Mouse (Mus musculus) cerebellum, postnatal 36 days (tissue): ENCODE measurements around the gene Gm29094.
A peak's percentile ranks its signal among the peaks of the same experiment; 100 is the strongest.
"Not testable (repeated sequence)": the region's sequence is repeated elsewhere in the genome, so short reads cannot be mapped to it uniquely, and the experiment has no call there.

ENCODE experiments used
- DNase-seq, 2 experiments: peaks; one replicate each; pipeline ENCODE4 v3.0.0; 2021 to 2022; ENCODE audit warnings: mixed read lengths in 2 of 2

Gm29094 gene

DNA sequence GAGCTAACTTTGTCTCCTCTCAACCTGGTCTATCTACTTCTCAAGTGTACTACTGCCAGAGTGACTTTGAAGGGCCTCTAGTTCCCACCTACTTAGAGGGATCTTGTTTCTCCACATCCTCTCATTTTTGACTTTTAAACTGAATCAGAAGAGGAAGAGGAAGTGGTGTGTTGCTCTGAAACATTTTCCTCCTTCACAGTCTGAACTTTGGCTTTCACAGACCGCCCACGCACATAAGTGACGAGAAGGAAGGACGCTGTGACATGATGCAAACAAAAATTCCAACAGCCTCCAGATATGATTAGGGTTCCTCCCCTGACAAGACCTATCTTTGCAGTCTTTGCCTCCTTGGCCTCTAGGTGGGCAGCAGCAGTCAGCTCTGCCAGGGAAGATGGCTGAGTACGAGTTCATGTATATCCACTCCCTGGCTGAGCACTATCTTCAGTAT is at the start of gene Gm29094, which contains the start of gene Bcl2a1b:
Gene Gm29094, plus strand, starts transcription at position 411 of the 448 bp plus-strand sequence.
Gene Bcl2a1b, plus strand, starts transcription at position 241 of the 448 bp plus-strand sequence.
- not testable (repeated sequence) for DNase-seq

DNA sequence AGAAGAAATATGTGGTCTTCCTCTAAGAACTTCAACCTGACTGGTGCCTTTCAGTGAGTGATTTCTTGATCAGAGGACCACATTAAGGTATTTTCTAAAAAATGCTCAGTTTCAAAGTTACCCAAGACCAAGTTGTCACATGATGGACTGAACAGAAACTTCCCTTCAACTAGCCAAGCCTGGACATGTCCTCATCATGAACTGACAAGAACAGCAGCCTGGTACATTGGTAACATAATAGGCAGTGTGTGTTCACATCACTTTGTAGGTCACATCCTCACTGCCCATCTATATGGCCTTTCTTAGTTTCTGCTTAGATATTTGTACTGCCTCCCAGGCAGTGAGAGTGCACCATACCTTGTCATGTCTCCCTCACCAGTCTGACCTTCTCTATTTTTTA is 26.6 kb upstream of the Gm29094 start:
- not testable (repeated sequence) for DNase-seq

DNA sequence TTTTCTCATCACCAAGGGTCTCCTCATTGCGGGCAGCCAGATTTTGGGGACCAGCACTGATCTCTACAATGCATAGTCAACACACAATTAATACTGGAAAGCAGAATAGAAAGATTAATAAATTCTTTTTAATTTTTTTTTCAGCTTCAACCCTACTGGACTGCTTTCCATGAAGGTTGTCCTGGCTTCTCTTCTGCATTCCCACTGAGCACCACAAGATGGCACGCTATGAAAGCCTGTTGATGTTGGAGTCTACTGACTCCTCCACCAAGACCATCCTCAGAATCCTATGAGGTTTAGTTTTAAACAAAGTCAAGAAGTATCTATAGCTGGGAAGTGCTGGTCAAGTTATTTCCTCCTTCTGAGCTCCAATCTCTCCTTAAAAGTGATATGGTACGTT is 20.3 kb upstream of the Gm29094 start:
- peak; percentile 66 to 75 for DNase-seq

DNA sequence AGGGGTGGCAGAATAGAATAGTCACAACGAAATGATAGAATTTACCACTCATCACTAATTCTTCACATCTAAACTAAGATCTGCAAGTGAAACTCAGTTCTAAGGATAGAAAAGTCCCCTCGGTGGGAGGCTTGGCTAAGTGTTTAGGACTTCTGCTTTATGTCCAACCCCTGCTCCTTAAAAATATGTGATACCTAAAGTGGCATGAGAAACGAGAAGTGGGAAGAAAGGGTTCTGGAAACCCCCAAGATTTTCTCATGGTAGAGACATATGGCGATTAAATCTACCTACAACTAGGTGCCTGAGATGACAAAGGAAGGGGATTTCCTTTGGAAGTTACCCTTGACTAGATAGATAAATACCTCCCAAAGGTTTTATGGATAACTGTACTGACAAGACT is 19.7 kb upstream of the Gm29094 start:
- not testable (repeated sequence) for DNase-seq

DNA sequence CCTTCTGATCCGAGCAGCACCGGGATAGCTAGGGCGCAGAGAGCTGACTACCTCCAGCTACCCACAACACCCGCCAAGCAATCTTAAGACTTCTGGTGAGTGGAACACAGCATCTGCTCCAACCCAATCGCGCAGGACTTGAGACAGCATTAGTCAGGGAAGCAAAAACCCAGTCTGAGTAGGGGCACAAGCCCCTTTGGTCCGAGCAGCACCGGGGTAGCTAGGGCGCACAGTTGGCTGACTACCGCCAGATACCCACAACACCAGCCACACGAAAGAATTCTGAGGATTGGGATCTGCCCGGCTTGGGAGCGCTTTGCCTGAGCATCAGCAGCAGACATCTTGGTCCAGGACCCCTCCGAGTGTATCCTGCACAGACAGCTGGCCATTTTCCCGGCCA is 12.2 kb upstream of the Gm29094 start:
- DNase-seq = not testable (repeated sequence)

DNA sequence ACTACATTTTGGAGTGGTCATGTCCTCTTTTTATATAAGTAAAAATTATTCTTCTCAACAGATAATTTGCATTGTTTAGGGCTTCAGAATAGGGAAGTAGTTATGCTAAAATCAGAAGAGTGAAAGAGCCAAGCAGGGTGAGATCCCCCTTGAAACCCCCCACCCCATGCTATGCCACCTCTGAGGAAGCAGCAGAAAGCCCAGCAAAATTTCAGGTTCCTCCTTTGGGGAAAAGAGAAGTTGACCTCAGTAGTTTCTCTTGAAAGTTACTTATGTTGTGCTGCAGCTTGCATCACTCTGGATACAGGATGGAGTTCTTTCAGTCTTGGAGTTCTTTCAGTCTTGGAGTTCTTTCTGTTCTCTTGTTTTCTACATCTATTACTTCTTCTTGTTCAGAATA is 3.7 kb upstream of the Gm29094 start:
- DNase-seq = not testable (repeated sequence)

DNA sequence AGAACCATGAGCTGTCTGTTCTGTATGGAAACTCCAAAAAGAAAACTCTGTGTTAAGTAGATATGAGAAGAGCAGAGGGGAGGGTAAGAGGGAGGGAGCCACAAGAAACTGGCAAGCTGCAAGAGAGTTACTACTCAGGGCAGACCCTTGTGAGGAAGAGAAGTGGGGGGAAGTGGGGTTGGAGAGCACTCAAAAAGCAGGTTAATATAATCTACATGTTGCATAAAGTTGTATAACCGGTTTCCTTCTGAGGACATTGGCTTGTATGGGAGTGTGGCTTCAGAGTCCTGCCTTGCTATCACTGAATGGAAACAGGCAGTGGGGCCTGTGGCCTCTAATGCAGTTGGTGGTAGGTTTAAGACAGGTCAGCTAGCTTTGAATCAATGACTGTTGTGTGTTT is 1.7 kb upstream of the Gm29094 start:
- DNase-seq = not testable (repeated sequence)

DNA sequence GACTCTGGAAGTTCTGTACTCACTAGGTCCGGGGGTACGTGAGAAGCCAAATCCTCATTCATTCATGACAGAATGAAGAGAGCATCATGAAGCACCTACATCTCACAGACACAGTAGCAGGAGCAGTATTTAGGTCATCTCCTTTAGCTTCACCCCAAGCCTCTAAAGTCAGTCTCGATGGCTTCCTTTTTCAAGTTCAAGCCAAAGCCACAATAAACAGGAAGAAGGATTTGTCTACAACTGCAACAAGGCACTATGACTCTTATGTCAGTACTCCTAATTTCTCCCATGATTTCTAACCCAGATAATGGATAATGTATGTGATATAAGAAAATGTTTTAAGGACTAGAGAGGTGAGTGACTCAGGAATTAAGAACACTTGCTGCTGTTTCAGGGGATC is 830 bp upstream of the Gm29094 start:
- not testable (repeated sequence) for DNase-seq

DNA sequence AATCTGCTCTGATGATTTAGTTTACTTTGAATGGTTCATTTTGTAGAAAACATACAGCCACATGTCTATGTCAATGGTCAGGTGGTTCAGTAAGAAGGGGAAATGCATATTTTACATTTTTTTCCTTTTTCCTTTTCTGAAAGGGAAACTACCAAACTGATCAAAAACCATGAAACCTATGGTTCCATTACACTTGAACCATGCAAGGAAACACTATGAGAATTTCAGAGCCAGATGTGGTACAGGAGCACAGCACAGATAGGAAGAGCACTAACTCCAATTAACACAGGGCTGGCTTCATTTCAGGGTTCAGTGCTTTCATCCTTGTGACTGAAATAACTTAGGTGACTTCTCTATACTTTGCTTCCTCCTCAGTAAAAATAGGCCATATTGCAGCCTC is 3.1 kb downstream of the Gm29094 start:
- DNase-seq = not testable (repeated sequence)

DNA sequence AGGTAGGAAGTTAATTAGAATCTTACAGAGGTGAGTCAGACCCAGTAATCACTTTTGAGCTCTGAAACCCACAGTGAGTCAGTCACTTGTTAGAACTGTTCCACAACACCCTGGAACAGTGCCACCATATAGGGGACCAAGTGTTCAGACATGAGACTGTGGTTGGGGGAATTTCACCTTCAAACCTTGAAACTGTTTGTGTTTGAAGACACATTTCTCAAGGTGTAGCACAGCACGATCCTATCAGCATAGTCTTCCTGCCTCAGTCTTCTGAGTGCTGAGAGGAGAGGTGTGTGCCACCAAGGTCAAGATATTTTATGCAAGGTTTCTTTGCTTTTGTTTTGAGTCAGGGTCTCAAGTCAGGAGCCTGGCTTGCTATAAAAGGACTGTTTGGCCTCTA is 9.8 kb downstream of the Gm29094 start:
- DNase-seq = not testable (repeated sequence)

DNA sequence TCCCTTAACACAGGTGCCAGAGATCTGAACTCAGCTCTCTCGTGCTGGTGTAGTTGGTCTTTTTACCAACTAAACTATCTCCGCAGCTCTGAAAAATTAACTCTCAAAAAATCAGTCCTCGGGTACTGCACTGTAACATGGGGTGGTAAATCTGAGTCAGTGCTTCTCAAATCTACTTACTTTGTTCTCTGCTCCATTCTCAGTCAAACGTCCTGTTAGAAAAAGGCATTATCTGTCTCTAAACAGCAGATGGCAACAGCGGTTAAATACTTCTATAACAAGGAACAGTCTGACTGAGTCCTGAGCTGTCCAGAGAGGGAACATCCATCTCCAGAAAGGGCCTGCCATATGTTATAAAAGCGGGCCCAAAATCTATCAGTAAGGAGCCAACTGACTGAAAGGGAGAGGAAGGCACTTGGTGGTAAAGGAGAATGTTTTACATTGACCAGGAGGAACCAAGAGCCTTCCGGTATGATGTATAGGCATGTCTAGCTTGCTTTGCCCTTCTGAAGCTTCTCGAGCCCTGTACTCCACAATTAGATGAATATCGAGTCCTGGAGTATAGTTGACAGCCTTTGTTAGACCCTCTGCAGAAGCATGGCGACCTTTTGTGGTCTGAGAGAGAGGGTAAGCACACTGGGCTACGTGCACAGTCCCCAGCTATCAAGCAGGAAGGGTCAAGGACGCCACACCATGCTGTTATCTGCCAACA is 11.3 kb downstream of the Gm29094 start, which contains the start of gene Mthfs:
Gene Mthfs, plus strand, starts transcription at position 324 of the 712 bp plus-strand sequence.
- peak in 1 of 2 experiments; percentile 31 for DNase-seq

DNA sequence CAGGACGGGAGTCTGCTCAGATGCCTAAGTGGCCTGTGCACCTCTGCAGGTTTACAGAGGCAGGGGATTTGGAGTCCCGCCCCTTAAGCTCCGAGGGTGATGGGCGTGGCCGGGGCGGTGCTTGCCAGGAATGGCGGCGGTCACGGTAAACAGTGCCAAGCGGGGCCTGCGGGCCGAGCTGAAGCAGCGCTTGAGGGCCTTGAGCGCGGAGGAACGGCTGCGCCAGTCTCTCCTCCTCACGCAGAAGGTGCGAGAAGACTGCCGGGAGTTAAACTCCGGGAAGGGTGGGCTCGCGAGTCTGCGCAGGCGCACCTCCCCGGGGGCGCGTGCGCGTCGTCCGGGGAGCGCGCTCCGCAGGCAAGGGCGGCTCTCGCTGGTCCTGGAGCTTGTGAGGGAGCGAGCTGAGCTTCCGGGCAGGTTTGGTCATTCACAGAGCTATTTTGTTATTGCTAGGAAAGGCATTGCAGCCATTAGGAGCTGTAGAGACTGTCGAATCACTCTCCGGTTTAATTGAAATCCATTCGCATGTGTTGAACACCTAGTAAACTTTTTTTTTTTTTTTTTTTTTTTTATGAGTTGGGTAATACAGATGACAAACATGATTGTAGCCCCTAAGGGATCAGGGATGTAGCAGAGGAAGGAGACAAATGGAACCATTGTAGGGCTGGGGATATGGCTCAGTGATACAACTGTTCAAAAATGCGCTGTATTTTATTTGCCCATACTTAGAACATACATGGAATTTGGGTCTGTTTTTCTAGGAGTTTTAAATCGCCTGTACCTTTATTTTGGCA is 12.1 kb downstream of the Gm29094 start:
- DNase-seq = peak; percentile 89 to 91

DNA sequence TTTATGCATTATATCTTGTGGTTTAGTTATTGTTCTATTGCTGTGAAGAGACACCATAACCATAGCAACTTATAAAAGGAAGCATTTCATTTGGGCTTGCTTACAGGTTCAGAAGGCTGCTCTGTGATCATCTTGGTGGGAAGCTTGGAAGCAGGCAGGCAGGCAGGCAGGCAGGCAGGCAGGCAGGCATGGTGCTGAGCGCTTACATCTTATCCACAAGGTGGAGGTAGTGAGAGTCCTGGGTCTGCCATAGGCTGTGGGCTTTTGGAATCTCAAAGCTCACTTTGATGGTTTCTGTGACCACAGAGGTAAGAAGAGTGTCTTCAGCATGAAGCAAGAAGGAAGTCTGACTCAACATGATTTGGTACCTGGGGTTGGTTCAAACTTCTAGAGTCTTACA is 13.2 kb downstream of the Gm29094 start:
- peak; percentile 34 to 40 for DNase-seq

DNA sequence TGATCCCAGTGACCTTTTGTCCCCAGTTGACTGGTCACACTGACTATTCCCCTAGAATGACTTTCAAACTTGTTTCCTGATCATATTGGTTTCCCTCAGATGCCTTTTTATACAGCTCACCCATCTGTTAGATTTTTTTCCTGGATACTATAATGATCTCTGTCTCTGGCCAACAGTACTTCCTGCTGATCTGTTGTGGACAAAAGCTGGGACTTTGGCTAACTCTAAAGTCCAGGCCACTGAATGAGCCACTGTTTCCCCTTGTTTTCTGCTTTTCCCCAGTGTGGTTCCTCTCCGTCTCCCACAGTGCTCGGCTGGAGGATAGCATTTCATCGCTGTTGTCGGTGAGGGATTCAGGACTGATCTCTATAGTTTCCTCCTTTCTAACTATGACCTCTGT is 19.0 kb downstream of the Gm29094 start:
- not testable (repeated sequence) for DNase-seq

DNA sequence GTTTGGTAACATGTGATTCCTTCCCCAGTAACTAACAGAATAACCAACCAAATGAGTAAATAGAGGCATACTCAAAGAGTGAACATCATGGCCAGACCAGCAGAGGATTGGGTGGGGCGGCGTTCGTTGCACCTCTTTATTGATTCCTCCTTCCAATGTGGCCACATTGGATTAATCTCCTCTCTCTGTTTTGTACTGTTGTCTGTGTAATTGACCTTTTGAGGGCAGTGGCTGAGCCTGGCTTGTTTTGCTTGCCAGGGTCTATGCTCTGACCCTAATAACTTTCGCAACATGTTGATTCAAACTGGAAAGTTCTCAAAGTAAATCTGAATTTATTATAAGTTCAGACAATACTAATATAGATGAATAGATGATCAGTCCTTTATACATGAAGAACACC is 20.5 kb downstream of the Gm29094 start:
- not testable (repeated sequence) for DNase-seq

DNA sequence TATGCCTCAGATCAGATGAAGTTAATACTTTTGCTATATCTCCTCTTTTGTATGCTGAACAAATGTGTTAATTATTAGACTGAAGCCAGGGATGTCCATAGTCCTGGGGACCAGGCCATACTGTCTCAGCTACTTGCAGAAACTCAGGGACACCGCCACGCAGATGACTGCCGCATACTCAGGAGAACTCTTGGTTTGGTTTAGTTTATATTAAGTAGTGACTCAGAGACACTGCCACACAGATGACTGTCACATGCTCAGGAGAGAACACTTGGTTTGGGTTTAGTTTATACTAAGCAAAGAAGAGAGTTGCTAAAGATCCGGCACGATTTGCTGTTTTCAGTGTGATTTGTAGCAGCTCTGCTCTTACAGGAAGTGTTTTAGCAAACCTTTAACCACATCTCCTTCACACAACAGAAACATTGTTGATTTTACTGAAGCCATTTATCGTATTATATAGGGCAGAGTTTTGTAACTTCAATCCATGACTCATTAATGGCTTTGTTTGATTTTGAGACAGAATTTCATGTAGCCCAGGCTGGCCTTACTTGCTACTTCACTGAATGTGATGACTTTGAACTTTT is 21.6 kb downstream of the Gm29094 start:
- DNase-seq = not testable (repeated sequence)

DNA sequence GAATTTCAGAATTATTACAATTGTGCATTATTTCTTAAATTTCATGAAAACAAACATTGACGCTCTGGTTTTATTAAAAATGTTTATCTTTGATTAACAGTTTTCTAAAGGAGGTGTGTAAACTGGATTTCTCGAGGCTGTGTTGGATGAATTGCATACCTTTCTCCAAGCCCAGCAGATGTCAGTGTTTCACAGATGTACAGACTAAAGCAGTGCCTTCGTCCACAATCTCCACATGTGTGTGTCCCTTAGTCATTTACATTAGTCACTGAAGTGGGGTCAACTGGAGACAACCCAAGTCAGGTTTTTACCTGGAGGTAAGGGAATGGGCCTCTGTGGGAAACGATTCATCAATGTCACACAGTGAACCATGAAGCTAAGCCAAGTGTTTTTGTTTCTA is 26.9 kb downstream of the Gm29094 start:
- DNase-seq = no peak

DNA sequence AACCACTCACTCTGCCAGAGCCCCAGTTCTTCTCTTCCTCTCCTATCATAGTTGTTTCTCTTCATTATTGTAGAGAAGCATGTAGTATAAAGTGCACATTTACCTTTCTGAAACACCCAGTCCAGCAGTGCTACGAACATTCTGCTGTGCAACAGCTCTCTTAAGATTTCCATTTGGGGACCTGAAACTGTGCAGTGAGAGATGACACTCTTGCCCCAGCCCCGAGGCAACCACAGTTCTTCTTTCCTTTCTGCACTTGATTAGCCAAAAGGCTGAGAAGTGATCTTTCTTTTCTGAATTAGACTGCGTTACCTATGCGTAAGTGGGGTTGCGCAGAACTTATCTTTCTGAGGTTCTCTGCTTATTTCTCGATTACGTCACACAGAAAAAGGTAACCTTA is 28.9 kb downstream of the Gm29094 start:
- no peak for DNase-seq

DNA sequence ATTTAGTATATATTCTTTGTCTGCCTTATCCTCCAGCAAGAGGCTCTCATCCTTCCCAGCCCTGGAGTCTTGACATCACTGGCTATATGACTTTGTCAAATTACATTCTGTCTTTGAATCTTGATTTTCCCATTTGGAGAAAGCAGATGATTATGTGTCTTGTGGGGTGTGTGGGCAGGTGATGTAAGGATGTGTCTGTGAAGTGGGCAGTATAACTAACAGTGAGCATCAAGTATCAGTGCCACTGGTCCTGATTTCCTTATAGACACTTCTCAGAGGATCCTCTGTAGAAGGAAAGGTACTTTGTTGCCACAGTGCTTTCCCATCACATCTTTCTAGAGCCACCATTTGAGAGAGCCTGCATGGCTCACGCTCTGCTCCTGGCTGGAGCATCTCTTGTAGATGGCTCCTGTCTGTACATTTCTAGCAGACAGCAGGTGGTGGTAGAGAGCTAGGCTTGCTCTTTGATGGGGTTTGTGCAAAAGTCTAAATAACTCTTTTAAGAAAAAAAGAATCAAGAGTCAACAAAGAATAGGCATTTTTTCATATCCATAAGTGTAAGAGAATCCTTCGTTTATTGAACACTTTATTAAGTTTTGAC is 31.8 kb downstream of the Gm29094 start:
- DNase-seq = peak; percentile 33 to 39

DNA sequence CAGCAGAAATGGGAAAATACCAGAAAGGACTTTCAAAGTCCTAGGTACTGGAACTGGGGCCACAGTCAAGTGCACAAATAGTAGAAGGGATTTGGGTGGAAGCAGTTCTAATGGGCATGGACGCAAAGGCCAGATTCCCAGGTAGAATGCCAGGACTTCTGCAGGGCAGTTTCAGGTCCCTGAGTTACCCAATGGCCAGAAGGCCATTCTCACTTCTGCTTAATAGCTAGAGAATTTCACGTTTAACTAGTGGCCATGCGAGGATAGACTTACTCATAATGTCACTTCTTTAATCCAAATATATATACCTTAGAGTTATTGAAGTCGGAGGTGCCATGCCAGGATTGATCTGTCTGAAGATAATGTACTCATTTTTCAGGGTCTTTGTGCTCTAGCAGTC is 38.0 kb downstream of the Gm29094 start:
- not testable (repeated sequence) for DNase-seq

DNA sequence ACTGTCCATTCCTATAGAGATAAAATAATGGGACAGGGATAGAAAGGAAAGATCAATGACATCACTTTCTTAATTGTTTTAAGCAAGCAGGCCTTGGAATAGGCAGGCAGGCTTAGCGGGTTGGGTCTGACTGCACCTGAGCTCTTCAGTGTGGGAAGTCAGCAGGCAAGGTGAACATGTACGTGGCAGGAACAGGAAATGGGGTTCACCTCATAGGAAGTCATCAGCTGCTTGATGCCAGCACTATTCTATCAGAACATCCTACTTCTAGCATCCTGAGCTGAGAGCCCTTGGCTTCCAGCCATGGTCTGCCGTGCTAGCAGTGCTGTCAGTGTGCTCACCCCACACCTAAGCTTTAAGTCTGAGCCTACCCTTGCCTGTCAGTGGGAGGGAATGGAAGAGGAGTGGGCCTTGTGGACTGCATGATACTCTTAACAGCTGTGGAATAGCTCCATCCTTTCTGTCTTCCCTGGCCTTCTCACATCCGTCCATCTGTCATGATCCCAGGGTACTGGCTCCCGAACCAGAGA is 39.9 kb downstream of the Gm29094 start:
- peak; percentile 32 to 50 for DNase-seq

DNA sequence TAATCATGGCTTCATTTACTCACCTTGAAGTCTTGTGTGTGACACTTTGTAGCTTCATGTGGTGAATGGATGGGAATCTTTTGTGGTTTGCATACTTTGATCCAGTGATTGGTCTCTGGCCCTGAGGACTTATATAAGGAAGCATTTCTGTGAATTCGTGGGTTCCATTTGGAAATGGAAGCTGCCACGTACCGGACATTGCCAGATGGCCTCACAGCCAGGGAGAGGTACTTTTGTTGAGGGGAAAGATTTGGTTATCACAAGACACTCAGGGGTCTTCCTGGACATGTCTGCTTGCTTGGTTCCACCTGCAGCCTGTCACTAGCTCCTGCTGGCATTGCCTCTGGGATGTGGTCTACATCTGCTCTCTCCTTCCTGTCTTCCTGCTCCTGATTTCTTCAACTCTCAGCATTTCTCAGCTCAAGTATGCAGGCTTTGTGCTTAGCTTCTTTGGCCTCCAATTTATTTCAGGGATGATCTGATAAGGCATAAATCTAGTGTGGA is 41.4 kb downstream of the Gm29094 start:
- DNase-seq = peak; percentile 58 to 59
